Mouse (Mus musculus) granulocyte monocyte progenitor cell, adult 5-6 weeks (primary cell): ENCODE results near the gene Cd300a. TPM values are rescaled to one million over a fixed set of nuclear protein-coding genes. Genes with fewer than 3 reads are reported as not detected.

ENCODE experiments used
- ATAC-seq: replicated peaks from 2 replicates; pipeline ENCODE4 v1.8.0; 2016; ENCODE audit warnings: mild to moderate bottlenecking, moderate TSS enrichment, inconsistent platforms; ENCODE audit not compliant: poor library complexity, severe bottlenecking
- total RNA-seq, 2 experiments: library from RNA; stranded (forward) in 1 of 2; stranded (reverse) in 1 of 2; fragments of 200-712, 200-1000 nt in 1 of 2; fragments of >200 nt in 1 of 2; fragmentation: Nextera tagmentation in 1 of 2; gene quantifications; 2 replicates each; pipeline ENCODE4 v1.2.3; 2014 to 2017

Gene Cd300a
- total RNA-seq, 2 experiments from 2014 or later = 12.6 to 20.8 TPM

- no peak for ATAC-seq
These were observed 23.1 kb upstream of the Cd300a start for GRCm38 (mm10) chr11:114866486-114867360.

DNA sequence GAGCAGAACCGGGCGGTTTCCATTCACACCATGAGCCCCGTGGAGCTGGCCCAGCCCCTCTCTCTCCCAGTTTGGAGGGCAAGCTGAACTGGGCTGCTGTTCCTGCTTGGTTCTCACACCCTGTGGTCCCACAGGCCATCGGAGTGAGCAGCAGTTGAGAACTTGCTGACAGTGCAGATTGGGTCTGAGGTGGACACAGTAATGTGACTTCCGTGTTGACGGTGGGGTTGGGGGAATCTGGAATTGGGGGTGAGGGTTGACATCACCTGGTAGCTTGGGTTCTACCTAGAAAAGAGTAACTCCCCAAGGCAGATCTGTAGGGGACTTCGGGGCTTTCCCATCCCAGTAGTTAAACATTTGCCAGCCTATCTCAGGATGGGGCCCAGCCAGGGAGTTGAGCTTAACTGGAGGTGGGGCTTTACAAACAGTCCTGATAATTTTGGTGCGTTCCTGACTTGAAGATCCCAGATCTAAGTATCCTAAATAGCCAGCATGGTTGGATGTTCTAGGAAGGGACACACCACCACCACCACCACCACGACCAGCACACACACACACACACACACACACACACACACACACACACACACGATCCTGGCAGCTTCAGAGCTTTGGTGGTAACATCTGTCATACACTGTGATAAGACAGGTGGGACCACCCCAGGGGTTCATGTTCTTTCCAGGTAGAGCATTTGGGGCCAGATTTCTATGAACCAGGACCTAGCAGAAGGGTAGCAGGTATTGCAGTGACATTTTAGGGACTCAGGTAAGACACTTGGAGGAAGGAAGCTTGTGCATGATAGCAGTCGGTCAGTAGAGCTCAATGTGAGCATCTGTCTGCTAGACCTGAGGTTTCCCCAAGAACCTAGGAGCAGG is 22.2 kb upstream of the Cd300a start:
- no peak for ATAC-seq

DNA sequence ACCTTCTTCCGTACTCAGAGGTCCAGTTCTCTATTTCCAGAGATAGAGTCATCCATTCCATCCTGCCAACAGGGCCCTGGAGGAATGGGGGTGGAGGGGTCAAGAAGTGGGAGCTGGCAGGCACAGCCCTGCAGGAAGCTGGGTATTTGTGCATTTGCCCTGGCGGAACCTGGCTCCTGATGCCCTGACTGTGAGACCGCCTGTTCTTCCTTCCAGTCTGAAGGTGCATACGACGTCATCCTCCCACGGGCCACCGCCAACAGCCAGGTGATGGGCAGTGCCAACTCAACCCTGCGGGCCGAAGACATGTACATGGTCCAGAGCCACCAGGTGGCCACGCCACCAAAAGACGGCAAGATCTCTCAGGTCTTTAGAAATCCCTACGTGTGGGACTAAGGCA is 21.6 kb upstream of the Cd300a start:
- ATAC-seq = no peak

GRCm38 (mm10) chr11:114869787-114870186 is 20.1 kb upstream of the Cd300a start:
- ATAC-seq = no peak

GRCm38 (mm10) chr11:114871540-114871939 is 18.3 kb upstream of the Cd300a start:
- no peak for ATAC-seq

DNA sequence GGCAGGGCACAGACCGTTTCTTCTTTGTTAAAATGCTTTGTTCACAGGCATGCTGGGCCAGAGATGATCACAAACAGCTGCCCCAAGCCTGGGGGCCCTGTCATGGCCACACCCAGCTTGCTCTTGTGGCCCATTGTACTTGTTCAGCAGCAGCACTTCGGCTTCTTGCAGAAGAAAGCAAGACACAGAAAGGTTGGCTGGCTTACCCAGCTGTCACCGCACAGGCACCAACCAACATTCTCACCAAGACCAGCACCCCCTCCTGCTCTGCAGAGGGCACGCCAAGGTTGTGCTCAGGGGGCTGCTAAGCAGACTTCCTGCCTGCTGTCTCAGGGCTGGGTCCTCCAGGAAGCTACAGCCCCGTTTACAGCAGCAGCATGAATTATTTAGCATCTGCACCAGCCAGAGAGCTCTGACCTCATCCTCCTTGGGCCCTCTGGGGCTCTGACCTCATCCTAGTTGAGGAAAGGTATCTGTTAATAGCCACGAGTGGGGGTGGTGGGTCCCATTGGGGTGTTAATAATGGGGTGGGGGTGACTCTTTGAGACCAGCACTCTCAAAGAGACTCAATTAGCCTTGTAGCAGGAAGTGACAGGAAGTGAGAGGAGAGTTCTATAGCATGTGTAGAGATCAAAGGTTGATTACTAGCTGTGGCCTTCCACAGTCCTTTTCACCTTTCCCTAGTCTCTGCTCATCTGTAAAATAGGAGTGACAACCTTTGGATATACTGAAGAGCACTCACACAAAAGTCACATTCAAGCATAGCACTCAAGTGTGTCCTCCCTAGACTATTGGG is 16.6 kb upstream of the Cd300a start:
- no peak for ATAC-seq

GRCm38 (mm10) chr11:114874226-114875145 is 15.4 kb upstream of the Cd300a start:
- ATAC-seq = no peak

DNA sequence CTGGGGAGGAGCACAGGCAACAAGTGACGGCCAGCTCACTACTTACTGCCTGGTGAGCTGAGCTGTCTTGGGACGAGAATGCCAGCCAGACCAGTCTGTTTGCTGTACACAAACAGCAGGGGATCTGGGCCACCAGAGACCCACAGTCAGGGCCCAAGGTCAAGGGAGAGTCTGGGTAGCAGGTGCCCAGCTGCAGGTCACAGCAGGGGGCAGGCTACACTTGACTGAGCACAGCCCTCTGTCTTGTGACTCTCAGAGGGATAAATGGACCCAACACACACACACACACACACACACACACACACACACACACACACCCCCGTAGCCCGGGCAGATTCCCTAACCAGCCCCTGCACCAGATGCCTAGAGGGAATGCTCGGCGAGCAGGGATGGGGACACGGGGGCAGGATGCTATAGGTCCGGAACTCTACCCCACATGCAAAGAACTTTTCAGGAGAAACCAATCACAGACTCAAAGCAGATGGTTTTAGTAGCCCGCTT is 14.5 kb upstream of the Cd300a start:
- ATAC-seq = no peak

- no peak for ATAC-seq
These were observed 13.7 kb upstream of the Cd300a start for GRCm38 (mm10) chr11:114876176-114876575.

GRCm38 (mm10) chr11:114876621-114877020 is 13.2 kb upstream of the Cd300a start:
- ATAC-seq = no peak

GRCm38 (mm10) chr11:114877145-114877544 is 12.7 kb upstream of the Cd300a start:
- ATAC-seq = no peak

DNA sequence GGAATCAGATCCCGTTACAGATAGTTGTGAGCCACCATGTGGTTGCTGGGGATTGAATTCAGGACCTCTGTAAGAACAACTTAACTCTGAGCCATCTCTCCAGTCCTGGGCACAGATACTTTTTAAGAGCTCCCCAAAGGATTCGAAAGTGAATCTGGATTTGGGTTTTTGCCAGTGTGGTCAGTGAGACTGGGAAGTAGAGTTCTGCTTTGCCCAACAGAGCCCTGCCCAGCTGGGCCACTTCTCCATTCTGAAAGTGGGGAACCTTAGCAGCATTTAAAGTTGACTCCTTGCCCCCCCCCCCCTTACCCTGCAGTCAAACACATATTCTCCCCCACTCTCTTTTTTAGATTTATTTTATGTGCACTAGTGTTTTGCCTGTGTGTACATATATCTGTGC is 10.2 kb upstream of the Cd300a start:
- ATAC-seq = peak; percentile 81

DNA sequence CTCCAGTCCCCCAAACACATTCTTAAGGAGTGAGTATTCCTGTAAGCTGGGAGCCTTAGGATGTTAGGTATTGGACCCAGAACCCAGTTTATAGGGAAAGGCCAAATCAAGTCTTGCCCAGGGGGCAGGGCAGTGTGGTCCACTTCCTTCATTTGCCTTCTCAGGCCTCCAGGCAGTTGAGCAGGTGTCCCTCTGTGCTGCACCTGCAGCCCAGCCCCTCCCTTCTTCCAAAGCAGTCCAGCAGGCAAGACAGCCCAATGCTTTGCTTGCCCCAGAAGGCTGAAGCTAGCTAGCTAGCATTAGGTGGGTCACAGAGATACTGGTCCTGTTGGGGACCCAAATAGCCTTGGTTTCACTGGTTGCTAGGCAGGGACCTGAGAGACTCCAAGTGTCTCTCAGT is 9.7 kb upstream of the Cd300a start:
- no peak for ATAC-seq

DNA sequence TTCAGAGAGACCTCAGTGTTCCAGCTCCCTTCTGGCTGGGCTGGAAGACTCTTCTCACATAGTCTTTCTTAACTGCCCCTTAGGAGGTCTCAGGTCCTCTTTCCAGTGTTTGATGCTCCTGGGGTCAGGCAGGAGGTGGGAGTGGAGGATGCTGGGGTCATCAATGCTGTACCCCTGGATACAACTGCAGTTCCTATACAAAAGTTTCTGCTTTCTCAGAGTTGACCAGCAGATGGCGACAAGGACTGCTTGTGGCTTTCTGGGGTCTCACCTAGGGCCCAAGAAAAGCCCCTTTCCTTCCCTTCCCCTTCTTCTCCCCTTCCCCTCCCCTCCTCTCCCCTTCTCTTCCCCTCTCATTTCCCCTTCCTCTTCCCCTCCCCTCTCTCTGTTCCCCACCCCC is 9.3 kb upstream of the Cd300a start:
- ATAC-seq = peak; percentile 26

- ATAC-seq = no peak
These were observed 6.5 kb upstream of the Cd300a start for GRCm38 (mm10) chr11:114883251-114883789.

- peak; percentile 72 for ATAC-seq
These were observed 5.3 kb upstream of the Cd300a start for GRCm38 (mm10) chr11:114884380-114885100.

DNA sequence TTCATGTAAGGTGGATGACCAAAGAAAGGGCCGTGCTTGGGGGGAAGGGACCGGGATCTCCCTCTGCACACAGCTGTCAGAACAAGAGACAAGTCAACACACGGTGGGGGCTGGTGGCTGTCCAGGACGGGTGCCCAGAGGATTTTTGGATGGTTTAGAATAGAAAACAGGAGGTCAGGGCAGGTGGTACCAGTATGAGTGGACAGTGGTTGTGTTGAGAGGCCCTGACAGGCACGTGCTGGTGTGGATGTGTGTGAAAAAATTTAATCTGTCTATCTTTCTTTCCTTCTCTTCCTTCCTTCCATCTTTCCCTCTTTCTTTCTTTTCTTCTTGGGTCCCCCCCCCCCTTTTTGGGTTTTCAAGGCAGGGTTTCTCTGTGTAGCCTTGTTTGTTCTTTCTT is 701 bp downstream of the Cd300a start:
- no peak; the same call in 1 of the 2 replicates for ATAC-seq

DNA sequence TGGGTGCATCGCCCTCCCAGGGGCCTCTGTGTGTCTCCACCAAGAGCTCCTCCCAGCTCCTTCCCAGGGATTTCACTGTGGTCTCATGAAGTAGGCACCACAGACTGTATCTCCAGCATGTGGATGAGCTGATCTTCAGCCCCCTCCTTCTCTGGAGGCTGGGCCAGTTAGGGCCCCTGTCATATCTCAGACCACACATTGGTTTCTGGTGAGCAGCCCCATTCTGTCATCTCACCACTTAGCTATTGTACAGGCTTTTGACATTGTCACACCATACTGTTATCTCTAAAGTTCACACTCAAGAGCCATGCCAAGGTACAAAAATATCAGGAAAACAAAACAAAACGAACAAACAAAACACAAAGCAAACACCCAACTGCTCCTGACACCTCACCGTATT is 6.2 kb downstream of the Cd300a start:
- ATAC-seq = no peak
